Mouse (Mus musculus) C2C12 (cell line): ENCODE results near the gene Ugt1a9. TPM values are rescaled to one million over a fixed set of nuclear protein-coding genes. Genes with fewer than 3 reads are reported as not detected.
"Not testable (repeated sequence)": the region's sequence is repeated elsewhere in the genome, so short reads cannot be mapped to it uniquely, and the experiment has no call there.

ENCODE experiments used
- H3K27me3 ChIP-seq: one replicate; pipeline ENCODE4 v1.6.1; 2011; ENCODE audit not compliant: control insufficient read depth, insufficient read depth, insufficient read length
- H3K36me3 ChIP-seq: one replicate; pipeline ENCODE4 v1.6.1; 2011; ENCODE audit not compliant: control insufficient read depth, insufficient read depth
- H3K4me3 ChIP-seq: one replicate; pipeline ENCODE4 v1.5.1; 2011; ENCODE audit warnings: mild to moderate bottlenecking, control low read depth; ENCODE audit not compliant: poor library complexity, insufficient read depth, severe bottlenecking
- H3K79me2 ChIP-seq: one replicate; pipeline ENCODE4 v1.6.1; 2011; ENCODE audit not compliant: control insufficient read depth, insufficient read depth
- H3K79me3 ChIP-seq: one replicate; pipeline ENCODE4 v1.6.1; 2011; ENCODE audit warnings: low read depth, control low read depth
- H3ac ChIP-seq: one replicate; pipeline ENCODE3; 2011; ENCODE audit warnings: low read depth; ENCODE audit not compliant: control insufficient read depth, insufficient read length
- CEBPB ChIP-seq: IDR thresholded peaks from one replicate; pipeline ENCODE4 v1.6.1; 2011; ENCODE audit warnings: low read depth, mild to moderate bottlenecking, control low read depth, moderate library complexity
- CTCF ChIP-seq: IDR thresholded peaks from one replicate; pipeline ENCODE4 v1.5.1; 2011; ENCODE audit not compliant: control insufficient read depth, insufficient read depth, insufficient read length
- FOSL1 ChIP-seq: IDR thresholded peaks from one replicate; pipeline ENCODE4 v1.8.0; 2011; ENCODE audit warnings: mild to moderate bottlenecking, low read length; ENCODE audit not compliant: poor library complexity, insufficient read depth, severe bottlenecking
- MAX ChIP-seq: IDR thresholded peaks from one replicate; pipeline ENCODE4 v1.6.1; 2011; ENCODE audit warnings: mild to moderate bottlenecking, control low read depth
- MYOD1 ChIP-seq: IDR thresholded peaks from one replicate; pipeline ENCODE4 v1.6.1; 2011; ENCODE audit warnings: low read depth; ENCODE audit not compliant: control insufficient read depth, insufficient read length
- MYOG ChIP-seq: IDR thresholded peaks from one replicate; pipeline ENCODE4 v1.6.1; 2011; ENCODE audit not compliant: control insufficient read depth, insufficient read length; ENCODE audit errors: extremely low read depth
- USF1 ChIP-seq: IDR thresholded peaks from one replicate; pipeline ENCODE4 v1.6.1; 2011; ENCODE audit warnings: low read depth, mild to moderate bottlenecking, control low read depth, moderate library complexity
- polyA plus RNA-seq: library from polyadenylated mRNA; unstranded; fragments of >200 nt; fragmentation: generic; extraction: Trizol; gene quantifications from one replicate; pipeline ENCODE4 v1.2.1, GENCODE M21; 2012; ENCODE audit warnings: missing spikeins

Gene Ugt1a9
- polyA plus RNA-seq, 1 experiment: not detected

- Histone ChIP-seq H3K79me2 (no peaks in the 10 kb centered on the region), H3K27me3 (peaks cover 3% of the 10 kb centered on the region), H3K79me3 (no peaks in the 10 kb centered on the region), H3K36me3 (no peaks in the 10 kb centered on the region), H3ac (no peak overlapping the region), H3K4me3 (no peak overlapping the region)
- TF ChIP-seq FOSL1 (no peak), CTCF (no peak), CEBPB (no peak), MAX (no peak), MYOG (no peak), MYOD1 (no peak), USF1 (no peak)
Observed at GRCm38 (mm10) chr1:88217576-88217975, 147.0 kb downstream of the Ugt1a9 start.

- Histone ChIP-seq H3K36me3 (no peaks in the 10 kb centered on the region), H3ac (no peak overlapping the region), H3K79me2 (no peaks in the 10 kb centered on the region), H3K4me3 (no peak overlapping the region), H3K27me3 (peaks cover 3% of the 10 kb centered on the region), H3K79me3 (no peaks in the 10 kb centered on the region)
- TF ChIP-seq CTCF: no peak
- TF ChIP-seq CEBPB: no peak
- TF ChIP-seq MYOD1: no peak
- TF ChIP-seq MAX: no peak
- TF ChIP-seq USF1: no peak
- no peak for TF ChIP-seq MYOG
- TF ChIP-seq FOSL1: no peak
Observed at GRCm38 (mm10) chr1:88218051-88218450, 147.5 kb downstream of the Ugt1a9 start.

- Histone ChIP-seq H3K79me2 (no peaks in the 10 kb centered on the region), H3K27me3 (peaks cover 3% of the 10 kb centered on the region), H3K4me3 (no peak overlapping the region), H3ac (no peak overlapping the region), H3K36me3 (no peaks in the 10 kb centered on the region), H3K79me3 (no peaks in the 10 kb centered on the region)
- no peak for TF ChIP-seq CTCF
- TF ChIP-seq CEBPB: no peak
- no peak for TF ChIP-seq MAX
- TF ChIP-seq MYOG: no peak
- no peak for TF ChIP-seq USF1
- TF ChIP-seq FOSL1: no peak
- TF ChIP-seq MYOD1: no peak
Observed at GRCm38 (mm10) chr1:88218591-88218990, 148.0 kb downstream of the Ugt1a9 start.

DNA sequence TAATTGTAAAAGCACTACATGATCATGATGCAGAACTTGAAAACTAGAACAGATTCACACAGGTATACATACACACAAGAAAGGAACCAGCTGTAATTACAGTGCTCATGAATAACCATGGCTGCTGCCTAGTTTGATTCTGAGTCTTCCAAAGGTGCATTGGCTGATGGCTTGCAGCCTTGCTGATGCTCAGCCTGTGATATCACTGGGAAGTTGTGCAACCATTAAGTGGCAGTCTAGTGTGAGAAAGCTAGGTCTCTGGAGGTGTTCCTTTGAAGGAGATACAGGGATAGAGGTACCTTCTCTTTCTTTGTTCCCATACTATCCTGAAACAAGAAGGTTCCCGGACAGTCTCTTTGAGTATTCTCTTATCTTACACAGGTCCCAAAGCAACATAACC, 148.5 kb downstream of the Ugt1a9 start:
- Histone ChIP-seq H3K36me3 (no peaks in the 10 kb centered on the region), H3K79me2 (no peaks in the 10 kb centered on the region), H3K4me3 (no peak overlapping the region), H3K79me3 (no peaks in the 10 kb centered on the region), H3K27me3 (no peaks in the 10 kb centered on the region), H3ac (no peak overlapping the region)
- TF ChIP-seq USF1 (no peak), MYOG (no peak), FOSL1 (no peak), MYOD1 (no peak), CEBPB (no peak), CTCF (no peak), MAX (no peak)

- Histone ChIP-seq H3K4me3 (no peak overlapping the region), H3K79me2 (no peaks in the 10 kb centered on the region), H3ac (no peak overlapping the region), H3K27me3 (no peaks in the 10 kb centered on the region), H3K79me3 (no peaks in the 10 kb centered on the region), H3K36me3 (no peaks in the 10 kb centered on the region)
- TF ChIP-seq CTCF: no peak
- TF ChIP-seq FOSL1: no peak
- TF ChIP-seq MAX: no peak
Observed at GRCm38 (mm10) chr1:88220336-88220735, 149.7 kb downstream of the Ugt1a9 start.

DNA sequence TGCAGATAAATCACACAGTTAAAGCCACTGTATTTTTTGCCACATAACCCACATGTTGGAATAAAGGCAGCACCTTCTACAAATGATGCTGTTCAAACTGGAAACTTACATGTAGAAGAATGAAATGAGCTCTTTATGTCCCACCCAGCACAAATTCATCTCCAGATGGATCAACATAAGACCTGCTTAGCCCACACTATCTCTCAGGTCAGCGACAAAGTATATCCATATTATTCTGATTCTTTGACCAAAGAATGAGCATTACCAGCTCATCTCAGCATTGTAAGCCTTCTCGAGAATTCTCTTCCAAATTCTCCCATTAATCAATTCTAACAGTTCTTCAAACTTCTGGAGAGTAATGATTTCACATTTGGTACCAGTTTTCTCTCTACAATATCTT, 151.6 kb downstream of the Ugt1a9 start:
- Histone ChIP-seq H3K4me3 (no peak overlapping the region), H3K79me3 (no peaks in the 10 kb centered on the region), H3K27me3 (no peaks in the 10 kb centered on the region), H3ac (no peak overlapping the region), H3K36me3 (no peaks in the 10 kb centered on the region), H3K79me2 (no peaks in the 10 kb centered on the region)
- TF ChIP-seq USF1 (no peak), CEBPB (no peak), MYOD1 (no peak), CTCF (no peak), MAX (no peak)

DNA sequence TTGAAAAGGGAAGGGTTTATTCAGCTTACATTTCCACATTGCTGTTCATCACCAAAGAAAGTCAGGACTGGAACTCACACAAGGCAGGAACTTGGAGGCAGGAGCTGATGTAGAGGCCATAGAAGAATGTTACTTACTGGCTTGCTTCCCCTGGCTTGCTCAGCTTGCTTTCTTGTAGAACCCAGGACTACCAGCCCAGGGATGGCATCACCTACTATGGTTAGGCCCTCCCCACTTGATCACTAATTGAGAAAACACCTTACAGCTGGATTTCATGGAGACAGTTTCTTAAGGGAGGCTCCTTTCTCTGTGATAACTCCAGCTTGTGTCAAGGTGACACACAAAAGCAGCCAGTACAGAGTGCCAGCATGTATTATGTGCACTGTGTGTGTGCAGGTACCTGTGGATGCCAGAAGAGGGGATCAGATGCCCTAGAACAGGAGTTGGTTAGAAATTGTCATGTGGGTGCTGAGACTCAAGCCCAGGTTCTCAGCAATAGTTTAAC, 152.5 kb downstream of the Ugt1a9 start:
- H3K36me3 ChIP-seq, H3K79me3 ChIP-seq, H3K4me3 ChIP-seq, H3K27me3 ChIP-seq, H3ac ChIP-seq, H3K79me2 ChIP-seq: not testable (repeated sequence)
